Mouse (Mus musculus) G1E (cell line): Measurements from ENCODE around the gene Reck.

Experiments used
- CTCF ChIP-seq: IDR thresholded peaks from 2 replicates; pipeline ENCODE4 v1.5.1; 2012; ENCODE audit warnings: low read depth, low read length, inconsistent platforms, mixed read lengths
- GATA1 ChIP-seq: IDR thresholded peaks from 2 replicates; pipeline ENCODE4 v1.6.1; 2012; ENCODE audit warnings: borderline replicate concordance, low read length, inconsistent platforms, mixed read lengths
- GATA2 ChIP-seq: IDR thresholded peaks from 2 replicates; pipeline ENCODE4 v1.6.1; 2012; ENCODE audit warnings: low read depth, low read length, inconsistent platforms, borderline replicate concordance
- POLR2AphosphoS5 ChIP-seq: IDR thresholded peaks from 2 replicates; pipeline ENCODE4 v1.6.1; 2012; ENCODE audit warnings: low read depth, low read length, inconsistent platforms; ENCODE audit not compliant: insufficient replicate concordance
- TAL1 ChIP-seq: conservative IDR thresholded peaks from 2 replicates; pipeline ENCODE4 v1.6.1; 2012; ENCODE audit warnings: low read depth, low read length, inconsistent platforms, mixed read lengths

DNA sequence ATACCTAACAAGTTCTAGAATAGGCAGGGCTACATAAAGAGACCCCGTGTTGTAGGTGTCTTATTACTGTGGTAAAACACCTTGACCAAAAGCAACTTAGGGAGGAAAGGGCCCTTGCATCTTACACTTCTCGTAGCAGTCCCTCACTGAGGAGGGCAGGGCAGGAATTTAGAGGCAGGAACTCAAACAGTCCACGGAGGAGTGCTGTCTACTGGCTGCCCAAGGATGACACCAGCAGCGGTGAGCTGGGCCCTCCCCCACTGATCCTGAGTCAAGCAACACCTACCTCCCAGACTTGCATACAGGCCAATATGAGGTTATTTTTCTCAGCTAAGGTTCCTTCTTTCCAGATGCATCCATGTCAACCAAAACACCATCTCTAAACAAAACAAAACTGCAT is 104.9 kb downstream of the Reck start:
- no peak for TF ChIP-seq CTCF
- no peak for TF ChIP-seq TAL1
- no peak for TF ChIP-seq POLR2AphosphoS5
- no peak for TF ChIP-seq GATA1
- TF ChIP-seq GATA2 = no peak
